Mouse (Mus musculus): ENCODE results near the gene Smurf1.

DNA sequence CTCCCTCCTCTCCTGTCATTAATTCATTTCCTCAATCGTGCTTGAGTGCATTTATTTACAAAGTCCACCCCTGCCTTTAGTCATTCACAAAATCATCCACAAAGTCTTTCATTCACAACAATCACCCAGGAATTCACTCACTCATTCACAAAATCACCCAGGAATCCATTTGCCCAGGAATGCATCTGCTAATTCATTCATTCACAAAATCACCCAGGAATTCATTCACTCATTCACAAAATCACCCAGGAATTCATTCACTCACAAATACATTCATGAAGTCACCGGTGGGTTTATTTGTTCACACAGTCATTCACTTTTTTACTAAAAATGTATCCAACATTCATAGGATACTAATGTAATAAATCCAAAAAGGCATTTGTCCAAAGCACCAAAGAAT lies 24.4 kb upstream of the Smurf1 start:
- TF ChIP-seq CTCF (conservative IDR thresholded peaks at IDR 0.05; ENCODE audit: low read length) (no peak), POU5F1 (IDR thresholded peaks at IDR 0.05; ENCODE audit: borderline replicate concordance, low read length) (no peak)
